Mouse (Mus musculus) embryonic facial prominence, embryonic 13.5 days (tissue): ENCODE results near the gene Mettl9. TPM values are rescaled to one million over a fixed set of nuclear protein-coding genes. Genes with fewer than 3 reads are reported as not detected.
"Not testable (repeated sequence)": the region's sequence is repeated elsewhere in the genome, so short reads cannot be mapped to it uniquely, and the experiment has no call there.

Source experiments
- ATAC-seq: fragments of 200-750 bp; cut with Nextera tagmentation; 2 replicates; pipeline ENCODE4 v1.8.0; 2017; ENCODE audit warnings: low read depth; ENCODE audit not compliant: insufficient number of reproducible peaks, insufficient read depth, low FRiP score, low TSS enrichment
- H3K27ac ChIP-seq: fragments of 300-500 bp; sonication (generic); 2 replicates; pipeline ENCODE4 v1.5.1; 2015; ENCODE audit warnings: moderate library complexity, mild to moderate bottlenecking, inconsistent platforms
- H3K27me3 ChIP-seq: fragments of 300-500 bp; sonication (generic); 2 replicates; pipeline ENCODE4 v1.6.1; 2015; ENCODE audit warnings: mild to moderate bottlenecking, inconsistent platforms
- H3K36me3 ChIP-seq: fragments of 300-500 bp; sonication (generic); 2 replicates; pipeline ENCODE4 v1.6.1; 2015; ENCODE audit warnings: mild to moderate bottlenecking, inconsistent platforms
- H3K4me1 ChIP-seq: fragments of 300-500 bp; sonication (generic); 2 replicates; pipeline ENCODE4 v1.6.1; 2015; ENCODE audit warnings: inconsistent platforms
- H3K4me2 ChIP-seq: fragments of 300-500 bp; sonication (generic); 2 replicates; pipeline ENCODE4 v1.6.1; 2015; ENCODE audit warnings: moderate library complexity, mild to moderate bottlenecking, inconsistent platforms
- H3K4me3 ChIP-seq: fragments of 300-500 bp; sonication (generic); 2 replicates; pipeline ENCODE4 v1.5.1; 2015; ENCODE audit warnings: mild to moderate bottlenecking, inconsistent platforms
- H3K9ac ChIP-seq: fragments of 300-500 bp; sonication (generic); 2 replicates; pipeline ENCODE4 v1.6.1; 2015; ENCODE audit warnings: mild to moderate bottlenecking, inconsistent platforms
- H3K9me3 ChIP-seq: fragments of 300-500 bp; sonication (generic); 2 replicates; pipeline ENCODE4 v1.6.1; 2016; ENCODE audit warnings: inconsistent platforms
- WGBS: fragments of 180-500 bp; shearing (Covaris S2); methylation state at CpG from one replicate; pipeline ENCODE4 v1.1.7; 2015; ENCODE audit warnings: mixed read lengths; 5-methylcytosine and 5-hydroxymethylcytosine counted together
- polyA plus RNA-seq: library from polyadenylated mRNA; unstranded; fragments of >200 nt; fragmentation: Nextera tagmentation; extraction: Ambion mirVana; gene quantifications from 2 replicates; pipeline ENCODE4 v1.2.1, GENCODE M21; 2015

Mettl9 gene
- polyA plus RNA-seq, 1 experiment from 2014 or later: 190 TPM

DNA sequence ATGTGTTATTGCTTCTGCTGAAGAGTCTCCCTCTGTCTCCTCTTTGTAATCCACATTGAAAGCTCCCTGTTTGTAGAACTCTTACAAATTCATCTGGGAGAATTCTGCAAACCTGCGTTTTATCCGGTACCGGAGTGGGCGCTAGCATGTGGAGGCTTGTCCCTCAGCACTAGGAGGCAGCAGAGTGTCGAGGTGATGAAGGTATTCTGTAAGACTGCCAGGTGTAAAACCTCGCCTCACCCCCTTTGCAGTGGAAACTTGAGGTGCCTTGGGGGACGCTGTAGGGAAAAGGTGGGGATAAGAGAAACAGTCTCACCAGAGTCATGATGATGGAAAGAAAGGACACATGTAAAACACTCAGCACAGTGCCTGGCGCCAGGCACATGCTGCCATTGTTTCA is 14.0 kb upstream of the Mettl9 start:
- no peak overlapping the region for H3K4me2 ChIP-seq
- H3K4me3 ChIP-seq: no peak overlapping the region
- WGBS: 32% methylated on average over 8 of the region's 8 CpGs
- H3K27me3 ChIP-seq: no peaks in the 10 kb centered on the region
- ATAC-seq: no peak
- H3K4me1 ChIP-seq: no peaks in the 10 kb centered on the region
- no peaks in the 10 kb centered on the region for H3K36me3 ChIP-seq
- no peak overlapping the region for H3K27ac ChIP-seq
- H3K9ac ChIP-seq: no peak overlapping the region
- no peaks in the 10 kb centered on the region for H3K9me3 ChIP-seq

DNA sequence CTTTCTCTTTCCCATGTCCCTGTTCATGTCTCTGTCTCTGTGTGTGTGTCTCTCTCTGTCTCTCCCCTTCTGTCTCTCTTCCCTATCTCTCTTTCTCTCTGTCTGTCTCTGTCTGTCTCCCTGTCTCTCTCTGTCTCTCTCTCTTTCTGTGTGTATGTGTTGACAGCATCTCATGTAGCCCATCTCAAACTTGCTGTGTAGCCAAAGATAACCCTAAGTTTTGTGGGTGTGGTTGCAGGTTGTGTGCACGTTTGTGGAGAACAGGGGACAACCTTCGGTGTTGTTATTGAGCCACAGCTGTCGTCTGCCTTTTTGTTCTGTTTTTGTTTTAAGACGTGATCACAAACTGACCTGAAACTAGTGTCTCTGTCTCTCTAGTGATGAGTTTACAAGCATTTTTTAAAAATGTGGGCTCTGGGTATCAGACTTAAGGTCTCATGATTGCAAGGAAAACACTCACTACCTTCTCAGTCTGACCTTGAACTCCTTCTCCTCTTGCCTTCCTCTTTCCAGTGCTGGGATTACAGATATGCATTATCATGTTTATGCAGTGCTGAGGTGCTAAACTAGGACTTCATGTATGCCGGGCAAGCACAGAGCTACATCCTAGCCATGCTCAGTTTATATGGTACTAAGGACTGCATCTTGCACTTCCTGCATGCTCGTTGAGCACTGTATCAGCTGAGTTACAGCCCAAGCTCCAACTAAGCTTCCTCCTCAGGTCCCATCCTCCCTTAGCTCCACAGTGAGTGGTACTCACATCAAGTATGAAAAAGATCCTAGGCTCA is 8.8 kb upstream of the Mettl9 start:
- Histone ChIP-seq H3K4me2 (no peak overlapping the region), H3K9me3 (no peaks in the 10 kb centered on the region), H3K36me3 (no peaks in the 10 kb centered on the region), H3K4me1 (no peaks in the 10 kb centered on the region), H3K27me3 (no peaks in the 10 kb centered on the region; the same call in 1 of the 2 replicates), H3K4me3 (no peak overlapping the region), H3K27ac (no peak overlapping the region), H3K9ac (no peak overlapping the region)
- WGBS: 77% methylated on average over 6 of the region's 6 CpGs
- ATAC-seq: no peak

GRCm38 (mm10) chr7:121026300-121026699 is 7.9 kb upstream of the Mettl9 start:
- Histone ChIP-seq H3K4me3 (no peak overlapping the region), H3K4me2 (no peak overlapping the region)

GRCm38 (mm10) chr7:121029947-121030346 is 4.3 kb upstream of the Mettl9 start:
- not testable (repeated sequence) for H3K27ac ChIP-seq, H3K9me3 ChIP-seq, H3K4me2 ChIP-seq, H3K4me3 ChIP-seq, ATAC-seq, H3K4me1 ChIP-seq, H3K9ac ChIP-seq, H3K36me3 ChIP-seq, H3K27me3 ChIP-seq

More at GRCm38 (mm10) chr7:121026300-121026699, 7.9 kb upstream of the Mettl9 start:
- 68% methylated on average over 3 of the region's 3 CpGs for WGBS
- ATAC-seq: no peak
- Histone ChIP-seq H3K4me1 (no peaks in the 10 kb centered on the region), H3K9me3 (no peaks in the 10 kb centered on the region), H3K27ac (no peak overlapping the region), H3K9ac (no peak overlapping the region), H3K36me3 (no peaks in the 10 kb centered on the region), H3K27me3 (no peaks in the 10 kb centered on the region; the same call in 1 of the 2 replicates)

DNA sequence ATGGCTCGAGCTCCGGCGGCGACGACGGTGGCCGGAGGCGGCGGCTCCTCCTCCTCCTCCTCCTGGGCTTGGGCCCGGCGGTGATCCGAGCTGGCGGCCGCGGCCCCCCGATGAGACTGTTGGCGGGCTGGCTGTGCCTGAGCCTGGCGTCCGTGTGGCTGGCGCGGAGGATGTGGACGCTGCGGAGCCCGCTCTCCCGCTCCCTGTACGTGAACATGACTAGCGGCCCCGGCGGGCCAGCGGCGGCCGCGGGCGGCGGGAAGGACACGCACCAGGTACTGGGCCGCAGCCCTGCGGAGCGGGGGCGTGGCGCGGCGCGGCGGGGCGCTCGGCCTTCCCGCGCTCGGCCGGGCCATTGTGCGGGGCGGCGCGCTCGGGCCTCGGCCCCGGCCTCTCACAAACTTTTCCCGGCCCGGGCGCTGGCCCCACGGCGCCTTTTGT is 476 bp downstream of the Mettl9 start:
- Histone ChIP-seq H3K4me3 (peak overlapping the region; percentile 81), H3K4me1 (peaks cover 29% of the 10 kb centered on the region), H3K4me2 (peak overlapping the region; percentile 75), H3K27ac (peak overlapping the region; percentile 96), H3K27me3 (peaks cover 7% of the 10 kb centered on the region), H3K9me3 (no peaks in the 10 kb centered on the region), H3K36me3 (no peaks in the 10 kb centered on the region), H3K9ac (peak overlapping the region; percentile 98)
- under 1% methylated on average over 55 of the region's 63 CpGs for WGBS
- peak; percentile 82 for ATAC-seq

GRCm38 (mm10) chr7:121035161-121035721 is 996 bp downstream of the Mettl9 start:
- peak overlapping the region; percentile 98 for H3K9ac ChIP-seq

GRCm38 (mm10) chr7:121040595-121040994 is 6.3 kb downstream of the Mettl9 start:
- no peaks in the 10 kb centered on the region for H3K27me3 ChIP-seq
- no peaks in the 10 kb centered on the region for H3K36me3 ChIP-seq
- H3K9me3 ChIP-seq: no peaks in the 10 kb centered on the region
- H3K27ac ChIP-seq: no peak overlapping the region
- no peak overlapping the region for H3K4me2 ChIP-seq
- peaks cover 51% of the 10 kb centered on the region for H3K4me1 ChIP-seq
- ATAC-seq: no peak
- no peak overlapping the region for H3K4me3 ChIP-seq
- WGBS: 67% methylated on average over 4 of the region's 4 CpGs
- H3K9ac ChIP-seq: no peak overlapping the region

More at GRCm38 (mm10) chr7:121035161-121035721, 996 bp downstream of the Mettl9 start:
- no peaks in the 10 kb centered on the region for H3K36me3 ChIP-seq
- peak overlapping the region; percentile 75 for H3K4me2 ChIP-seq
- peak; percentile 58; the same call in 1 of the 2 replicates for ATAC-seq
- under 1% methylated on average over 24 of the region's 24 CpGs for WGBS
- H3K27me3 ChIP-seq: peaks cover 7% of the 10 kb centered on the region
- peak overlapping the region; percentile 81 for H3K4me3 ChIP-seq
- peak overlapping the region; percentile 96 for H3K27ac ChIP-seq
- no peaks in the 10 kb centered on the region for H3K9me3 ChIP-seq
- H3K4me1 ChIP-seq: peaks cover 34% of the 10 kb centered on the region

DNA sequence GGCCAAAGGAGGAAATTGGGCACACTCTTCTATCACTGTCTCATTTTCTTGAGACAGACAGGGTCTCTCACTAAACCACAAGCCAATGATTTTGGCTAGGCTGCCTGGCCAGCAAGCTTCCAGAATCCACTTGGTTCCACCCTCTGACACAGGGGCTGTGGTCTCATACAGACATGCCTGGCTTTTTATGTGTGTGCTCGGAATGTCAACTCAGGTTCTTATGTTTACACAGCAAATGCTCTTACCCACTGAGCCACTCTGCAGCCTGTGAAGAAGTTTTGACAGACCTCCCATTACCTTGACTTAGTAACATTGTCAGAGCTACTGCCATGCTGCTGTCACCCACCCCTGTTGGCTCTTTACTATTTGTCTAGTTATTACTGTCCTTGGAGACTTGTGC is 7.7 kb downstream of the Mettl9 start:
- no peak overlapping the region for H3K4me2 ChIP-seq
- H3K4me3 ChIP-seq: no peak overlapping the region
- H3K4me1 ChIP-seq: peaks cover 39% of the 10 kb centered on the region
- H3K9ac ChIP-seq: no peak overlapping the region
- WGBS: 67% methylated on average over 1 of the region's 1 CpGs
- no peaks in the 10 kb centered on the region for H3K36me3 ChIP-seq
- ATAC-seq: no peak
- H3K9me3 ChIP-seq: no peaks in the 10 kb centered on the region
- H3K27me3 ChIP-seq: no peaks in the 10 kb centered on the region
- no peak overlapping the region for H3K27ac ChIP-seq

DNA sequence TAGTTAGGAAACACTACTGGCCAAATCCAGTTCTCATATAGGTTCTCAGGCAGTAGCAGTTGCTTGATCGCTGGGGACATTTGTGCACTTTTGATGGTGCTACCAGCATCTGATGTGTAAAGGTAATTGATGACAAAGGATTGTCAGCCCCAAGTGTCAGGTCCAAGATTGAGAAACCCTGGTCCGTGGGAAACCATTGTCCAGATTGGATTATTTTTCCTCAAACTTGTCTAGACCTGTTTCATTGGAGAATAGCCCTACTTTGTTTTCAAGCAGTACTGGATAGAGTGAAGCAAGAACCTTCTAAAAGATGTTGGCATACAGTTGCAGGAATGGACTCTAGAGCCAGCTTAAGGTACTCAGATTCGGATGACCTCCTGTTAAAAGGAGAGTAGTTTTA is 8.8 kb downstream of the Mettl9 start:
- no peak for ATAC-seq
- H3K4me2 ChIP-seq: no peak overlapping the region
- no peaks in the 10 kb centered on the region for H3K27me3 ChIP-seq
- no peaks in the 10 kb centered on the region for H3K9me3 ChIP-seq
- no peak overlapping the region for H3K4me3 ChIP-seq
- 89% methylated on average over 3 of the region's 3 CpGs for WGBS
- H3K27ac ChIP-seq: no peak overlapping the region
- no peaks in the 10 kb centered on the region for H3K36me3 ChIP-seq
- H3K9ac ChIP-seq: no peak overlapping the region
- H3K4me1 ChIP-seq: peaks cover 29% of the 10 kb centered on the region

DNA sequence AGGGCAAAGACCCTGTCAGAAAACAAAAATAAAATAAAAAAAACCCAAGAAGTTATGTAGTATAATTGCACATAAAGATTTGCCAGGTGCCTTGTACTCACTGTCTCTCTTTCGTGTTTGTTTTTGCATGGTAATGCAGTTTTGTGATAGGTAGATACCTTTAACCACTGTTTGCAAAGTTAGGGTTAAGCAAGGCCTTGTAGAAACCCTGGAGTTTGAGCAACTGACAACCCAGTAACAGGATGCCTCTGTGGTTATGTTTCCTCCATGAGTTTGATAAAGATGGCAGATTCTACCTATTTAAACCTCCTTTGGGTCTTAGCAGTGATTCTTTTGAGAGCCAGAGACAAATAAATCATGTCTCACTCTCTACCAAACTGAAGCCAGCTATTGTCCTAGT is 9.3 kb downstream of the Mettl9 start:
- Histone ChIP-seq H3K27me3 (no peaks in the 10 kb centered on the region), H3K9me3 (no peaks in the 10 kb centered on the region), H3K4me1 (peaks cover 26% of the 10 kb centered on the region), H3K4me2 (no peak overlapping the region), H3K9ac (no peak overlapping the region), H3K36me3 (peaks cover 4% of the 10 kb centered on the region; the same call in 1 of the 2 replicates), H3K27ac (no peak overlapping the region), H3K4me3 (no peak overlapping the region)
- no peak for ATAC-seq
- WGBS: 96% methylated on average over 1 of the region's 1 CpGs

GRCm38 (mm10) chr7:121044251-121044650 is 10.0 kb downstream of the Mettl9 start:
- Histone ChIP-seq H3K4me1 (peaks cover 24% of the 10 kb centered on the region), H3K9me3 (no peaks in the 10 kb centered on the region), H3K9ac (no peak overlapping the region), H3K4me2 (no peak overlapping the region), H3K36me3 (peaks cover 6% of the 10 kb centered on the region; the same call in 1 of the 2 replicates), H3K4me3 (no peak overlapping the region), H3K27me3 (no peaks in the 10 kb centered on the region), H3K27ac (no peak overlapping the region)
- 91% methylated on average over 1 of the region's 1 CpGs for WGBS
- no peak for ATAC-seq
